Mouse (Mus musculus): ENCODE results near the gene Fgf22.
"Not testable (repeated sequence)": the region's sequence is repeated elsewhere in the genome, so short reads cannot be mapped to it uniquely, and the experiment has no call there.

The Fgf22 gene

GRCm38 (mm10) chr10:79733847-79734246 is 21.0 kb upstream of the Fgf22 start:
- DNase-seq, result no peak

- no peak for DNase-seq
Observed at GRCm38 (mm10) chr10:79735361-79735760, 19.5 kb upstream of the Fgf22 start.

GRCm38 (mm10) chr10:79736706-79737105 is 18.2 kb upstream of the Fgf22 start:
- DNase-seq, result no peak

GRCm38 (mm10) chr10:79738259-79738658 is 16.6 kb upstream of the Fgf22 start:
- no peak for DNase-seq

- no peak for DNase-seq
Observed at GRCm38 (mm10) chr10:79739234-79739633, 15.6 kb upstream of the Fgf22 start.

GRCm38 (mm10) chr10:79740863-79741262 is 14.0 kb upstream of the Fgf22 start:
- DNase-seq, result no peak

- no peak for DNase-seq
Observed at GRCm38 (mm10) chr10:79743161-79743560, 11.7 kb upstream of the Fgf22 start.

GRCm38 (mm10) chr10:79743650-79744365 is 11.1 kb upstream of the Fgf22 start:
- no peak for DNase-seq

- no peak for DNase-seq
Observed at GRCm38 (mm10) chr10:79745411-79745810, 9.5 kb upstream of the Fgf22 start.

GRCm38 (mm10) chr10:79745898-79746773 is 8.7 kb upstream of the Fgf22 start, which contains the start of gene Polrmt:
Polrmt (minus strand) TSS chr10:79746581.
- peak; percentile 93 to 97 for DNase-seq

- DNase-seq, result no peak
Observed at GRCm38 (mm10) chr10:79746774-79747151, 8.1 kb upstream of the Fgf22 start.

GRCm38 (mm10) chr10:79748496-79748895 is 6.4 kb upstream of the Fgf22 start:
- DNase-seq, result no peak

- no peak for DNase-seq
Observed at GRCm38 (mm10) chr10:79755854-79756253, 978 bp downstream of the Fgf22 start.

GRCm38 (mm10) chr10:79756660-79757059 is 1.8 kb downstream of the Fgf22 start:
- DNase-seq, result no peak

GRCm38 (mm10) chr10:79759675-79760074 is 4.8 kb downstream of the Fgf22 start:
- DNase-seq, result not testable (repeated sequence)

- DNase-seq, result no peak
Observed at GRCm38 (mm10) chr10:79760603-79761143, 5.8 kb downstream of the Fgf22 start.

- no peak for DNase-seq
Observed at GRCm38 (mm10) chr10:79762875-79763274, 8.0 kb downstream of the Fgf22 start.

- DNase-seq, result no peak
Observed at GRCm38 (mm10) chr10:79764234-79764633, 9.4 kb downstream of the Fgf22 start.

- DNase-seq, result no peak
Observed at GRCm38 (mm10) chr10:79765228-79765745, 10.4 kb downstream of the Fgf22 start.

GRCm38 (mm10) chr10:79766001-79766507 is 11.2 kb downstream of the Fgf22 start:
- no peak for DNase-seq

GRCm38 (mm10) chr10:79766508-79767325 is 11.8 kb downstream of the Fgf22 start, which contains the start of gene Rnf126:
Rnf126 (minus strand) TSS chr10:79766952.
- DNase-seq, result peak; percentile 98 to 99
